Mouse (Mus musculus) retina, embryonic 14.5 days (tissue): ENCODE results near the gene Prkaa2.

Experiments used
- DNase-seq: peaks from one replicate; pipeline ENCODE4 v3.0.0-alpha.2; 2015; ENCODE audit warnings: low spot score

Prkaa2 gene

DNA sequence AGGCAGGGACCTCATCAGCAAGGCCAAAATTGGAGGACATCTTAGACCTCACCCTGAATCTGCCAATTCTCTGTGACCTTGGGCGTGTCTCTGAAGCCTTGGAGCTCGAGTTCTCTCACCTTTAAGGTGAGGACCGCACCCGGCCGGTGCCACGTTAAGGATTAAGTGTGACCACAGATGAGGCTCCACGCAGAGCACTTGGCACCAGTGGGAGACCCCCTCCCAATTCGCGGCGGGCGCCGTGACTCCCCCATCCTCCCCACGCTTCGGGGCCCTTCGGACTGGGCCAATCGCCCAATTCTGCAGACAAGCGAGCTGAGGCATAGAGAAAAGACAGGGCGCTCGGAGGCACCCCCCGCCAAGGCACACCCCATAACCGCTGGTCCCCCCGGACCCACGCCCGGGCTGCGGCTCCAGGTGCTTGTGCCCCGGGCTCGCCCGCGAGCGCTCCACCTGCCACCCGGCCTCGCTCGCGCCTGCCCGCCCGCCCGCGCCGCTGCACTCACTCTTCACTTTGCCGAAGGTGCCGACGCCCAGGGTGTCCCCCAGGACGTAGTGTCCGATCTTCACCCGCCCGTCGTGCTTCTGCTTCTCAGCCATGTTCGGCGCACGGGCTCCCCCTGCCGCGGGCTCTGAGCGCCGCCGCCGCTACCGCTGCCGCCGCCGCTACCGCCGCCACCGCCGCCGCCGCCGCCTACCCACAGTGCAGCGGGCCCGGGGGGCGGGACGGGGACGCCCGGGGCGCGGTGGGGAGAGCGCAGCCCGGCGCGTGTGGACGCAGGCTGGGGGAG is at the start of gene Prkaa2:
Gene Prkaa2 (minus strand): TSS at position 692 of the 791 bp plus-strand sequence.
- peak; percentile 76 for DNase-seq

DNA sequence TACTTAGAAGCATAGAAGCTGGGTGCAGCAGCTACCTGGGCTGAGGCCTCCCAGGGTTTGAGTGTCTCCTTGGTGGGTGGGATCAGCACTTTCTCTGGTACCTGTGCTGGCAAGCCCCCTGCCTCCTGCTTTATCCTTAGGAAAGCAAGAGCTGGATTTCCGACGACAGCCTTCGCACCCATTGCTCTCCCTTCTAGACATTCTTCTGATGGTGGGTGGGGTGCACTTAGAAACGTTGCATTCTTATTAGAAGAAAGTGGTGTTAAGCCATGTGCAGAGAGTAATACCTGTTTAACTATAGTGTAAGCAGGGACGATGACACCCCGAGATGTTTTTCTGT is 49.8 kb upstream of the Prkaa2 start:
- no peak for DNase-seq

DNA sequence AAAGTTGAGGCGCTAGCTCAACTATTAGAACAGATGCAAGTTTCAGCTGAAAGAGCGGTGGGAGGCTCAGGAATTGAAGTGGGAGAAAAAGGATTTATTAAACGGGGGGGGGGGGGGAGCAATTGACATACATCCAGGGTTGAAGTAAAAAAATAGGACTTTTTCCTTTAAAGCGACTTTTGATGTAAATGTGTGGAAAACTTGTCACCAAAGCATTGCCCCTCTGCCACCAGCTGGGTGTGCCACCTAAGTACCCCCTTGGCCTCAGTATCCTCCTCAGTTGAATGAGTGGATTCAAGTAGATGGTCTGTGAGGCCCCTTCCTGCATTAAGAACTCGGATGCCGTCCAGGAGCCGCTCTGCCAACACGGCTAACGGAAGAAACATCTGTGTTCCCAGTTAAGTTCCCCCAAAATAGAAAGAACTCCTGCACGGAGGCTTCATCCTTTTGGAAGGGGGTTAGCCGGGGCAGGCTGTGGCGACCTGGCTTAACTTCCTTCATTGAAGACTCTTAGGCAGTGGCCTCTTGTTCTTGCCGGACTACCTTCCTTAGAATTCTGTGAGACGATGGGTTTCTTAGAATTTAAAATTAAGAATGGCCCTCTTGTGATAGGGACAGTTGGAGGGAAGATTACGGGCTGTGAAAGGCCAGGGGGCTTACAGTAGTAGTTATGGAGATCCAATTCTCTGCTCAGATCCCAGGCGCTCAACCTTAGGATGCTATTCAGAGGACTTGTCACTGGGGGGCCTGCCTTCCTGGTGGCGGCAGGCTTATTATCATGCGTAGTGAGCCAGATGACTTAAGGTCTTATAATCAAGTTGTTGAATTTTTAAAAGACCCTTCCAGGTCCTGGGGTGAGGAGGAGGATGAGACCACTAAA is 49.2 kb upstream of the Prkaa2 start:
- peak; percentile 61 for DNase-seq

DNA sequence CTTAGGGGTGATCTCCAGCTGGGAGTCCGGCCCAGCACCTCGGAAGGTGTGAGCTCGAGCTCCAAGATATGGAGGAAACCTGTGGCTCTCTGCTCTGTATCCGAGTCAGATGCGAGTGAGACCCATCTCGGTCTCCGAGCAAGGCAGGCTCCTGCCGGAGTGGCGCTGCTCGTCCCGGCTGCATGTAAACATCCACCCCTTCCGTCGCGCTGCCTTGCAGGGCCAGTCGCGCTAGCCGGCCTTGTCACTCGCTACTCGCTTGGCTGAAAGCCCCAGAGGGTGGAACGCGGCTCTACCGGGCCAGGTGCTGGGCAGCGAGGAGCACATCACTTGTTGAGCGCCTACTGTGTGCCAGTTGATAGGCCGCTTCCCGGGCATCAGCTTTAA is 48.5 kb upstream of the Prkaa2 start:
- peak; percentile 81 for DNase-seq

DNA sequence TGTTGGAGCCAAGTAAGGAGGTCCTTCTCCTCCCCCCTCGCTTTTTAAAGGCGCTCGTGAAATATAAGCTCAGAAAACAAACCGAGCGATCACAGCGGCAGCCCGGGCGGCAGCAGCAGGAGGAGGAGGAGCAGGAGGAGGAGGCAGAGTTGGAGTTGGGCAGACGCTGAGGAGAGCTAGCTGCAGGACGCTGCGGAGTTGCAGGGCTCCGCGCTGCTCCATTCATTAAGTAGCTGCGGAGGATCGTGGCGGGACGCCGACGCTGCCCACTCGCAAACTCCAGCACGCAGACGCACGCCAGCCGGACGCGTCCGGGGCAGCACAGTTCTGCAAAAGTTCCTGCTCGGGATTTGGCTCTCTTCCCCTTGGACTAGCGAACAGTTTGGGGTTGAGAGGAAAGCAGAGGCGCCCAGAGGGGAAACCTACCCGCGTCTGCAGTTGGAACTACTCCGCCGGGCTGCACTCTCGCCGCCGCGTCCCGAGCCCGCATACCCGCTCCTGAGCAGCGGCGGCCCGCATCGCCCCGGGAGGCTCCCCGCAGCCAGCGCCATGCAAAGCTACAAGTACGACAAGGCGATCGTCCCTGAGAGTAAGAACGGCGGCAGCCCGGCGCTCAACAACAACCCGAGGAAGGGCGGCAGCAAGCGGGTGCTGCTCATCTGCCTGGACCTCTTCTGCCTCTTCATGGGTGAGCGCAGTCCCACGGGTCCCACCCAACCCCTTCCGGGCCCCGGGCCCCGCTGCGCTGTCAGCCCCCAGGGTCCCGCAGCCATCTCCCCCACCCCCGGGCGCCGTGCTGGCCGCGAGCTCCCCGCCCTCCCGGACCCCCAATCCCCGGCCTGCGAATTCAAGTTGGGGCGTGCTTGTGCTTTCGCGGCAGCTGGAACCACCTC is 47.8 kb upstream of the Prkaa2 start, which contains the start of gene Plpp3:
Gene Plpp3 (plus strand): TSS at position 72 of the 893 bp plus-strand sequence.
- DNase-seq = peak; percentile 83

DNA sequence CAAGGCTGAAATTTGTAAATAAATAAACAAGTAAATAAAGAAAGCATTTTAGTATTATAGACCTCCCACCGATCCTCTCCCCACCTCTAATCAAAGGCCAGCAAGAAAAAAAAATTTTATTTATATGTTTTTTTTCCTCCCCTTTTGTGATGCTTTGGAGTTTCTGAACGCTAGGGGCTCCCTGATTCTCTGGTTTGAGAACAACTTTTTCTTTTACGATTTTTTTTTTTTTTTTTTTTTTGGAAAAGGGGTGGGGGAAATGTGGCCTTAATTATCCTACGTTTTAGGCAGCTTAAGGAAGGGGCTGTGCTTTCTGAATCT is 47.2 kb upstream of the Prkaa2 start:
- DNase-seq = no peak

DNA sequence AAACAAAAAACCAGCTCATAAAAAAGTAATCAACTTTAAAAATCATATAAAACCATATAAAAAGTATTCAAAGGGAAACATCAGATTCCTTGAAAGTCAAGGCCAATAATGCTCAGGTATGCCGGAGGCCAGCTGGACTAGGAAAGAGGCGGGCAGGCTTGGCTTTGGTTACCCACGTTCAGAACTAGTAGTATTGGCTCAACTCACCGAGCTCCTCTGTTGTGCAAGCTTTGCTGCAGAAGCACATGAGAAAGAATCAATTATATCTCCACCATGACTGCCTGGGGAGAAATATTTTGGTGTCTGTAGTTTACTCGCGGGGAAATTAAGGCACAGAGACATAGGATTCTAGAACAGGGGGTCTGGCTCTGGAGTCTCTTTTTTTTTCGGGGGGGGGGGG is 46.6 kb upstream of the Prkaa2 start:
- no peak for DNase-seq

DNA sequence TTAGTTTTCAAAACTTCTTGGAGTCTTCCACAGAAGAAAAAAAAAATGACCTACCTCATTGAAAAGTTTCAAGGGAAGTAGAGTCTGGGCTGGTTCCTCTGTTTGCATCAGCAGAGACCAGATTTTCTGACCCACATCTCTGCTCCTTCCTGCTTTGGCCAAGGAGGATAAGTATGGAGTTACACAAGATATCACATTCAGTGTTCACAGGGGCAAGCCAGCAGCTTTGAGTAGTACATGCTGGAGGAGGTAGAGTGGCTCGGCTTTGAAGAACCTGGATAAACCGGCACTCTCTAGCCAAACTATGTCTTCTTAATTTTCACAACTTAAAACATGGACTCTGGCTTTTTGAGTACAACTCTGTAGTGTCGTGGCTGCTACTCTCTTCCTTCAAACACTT is 43.5 kb upstream of the Prkaa2 start:
- no peak for DNase-seq

DNA sequence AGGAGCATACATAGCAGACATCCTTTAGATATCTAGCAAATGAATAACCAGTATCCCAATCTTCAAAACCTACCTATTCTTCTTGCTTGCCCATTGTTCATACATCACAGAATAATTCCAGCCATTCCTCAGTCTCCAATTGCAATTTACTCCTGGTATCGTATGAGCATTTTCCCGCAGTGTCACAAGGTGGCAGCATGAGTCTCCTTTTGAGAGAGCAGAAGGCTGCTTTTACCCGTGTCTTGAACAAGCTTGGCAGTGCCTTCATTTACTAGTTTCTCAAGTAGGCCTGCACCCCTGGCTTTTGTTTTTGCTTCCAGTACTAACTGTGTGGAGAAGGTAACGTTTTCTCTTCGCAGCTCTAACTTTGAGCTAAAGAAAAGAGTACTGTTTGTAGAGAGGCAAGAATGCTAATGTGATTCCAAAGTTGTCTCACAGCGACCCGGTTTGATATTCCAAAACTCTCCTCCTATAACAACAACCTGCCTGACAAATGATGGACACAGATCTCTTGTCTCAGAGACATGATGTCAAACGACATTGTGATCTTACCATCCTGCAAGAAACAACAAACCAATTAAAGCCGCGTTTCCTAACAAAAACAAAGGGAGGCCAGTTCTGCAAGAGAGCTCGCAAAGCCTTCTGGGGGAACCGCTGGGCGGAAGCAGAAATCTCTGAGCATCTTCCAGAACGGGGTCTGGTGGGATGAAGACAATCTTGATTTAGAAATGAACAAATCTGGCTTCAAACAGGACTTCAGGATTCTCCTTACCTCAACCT is 42.4 kb upstream of the Prkaa2 start:
- peak; percentile 89 for DNase-seq

DNA sequence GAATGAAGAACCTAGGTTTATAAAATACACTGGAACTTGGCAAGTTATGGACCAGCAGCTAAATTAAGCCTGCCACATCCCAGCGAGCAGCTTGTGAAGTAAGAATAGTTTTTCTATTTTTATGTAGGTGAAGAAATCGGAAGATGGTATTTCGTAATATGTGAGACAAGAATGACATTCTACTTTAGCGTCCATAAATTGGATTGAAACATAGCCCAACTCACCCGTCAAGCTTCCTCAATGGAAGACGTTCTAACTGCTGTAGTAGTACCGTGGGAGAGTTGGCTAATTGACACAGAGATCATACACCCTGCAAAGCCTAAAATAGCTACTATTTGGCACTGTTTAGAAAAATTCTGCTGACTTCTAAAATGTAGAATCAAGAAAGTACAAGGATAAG is 39.8 kb upstream of the Prkaa2 start:
- DNase-seq = no peak

DNA sequence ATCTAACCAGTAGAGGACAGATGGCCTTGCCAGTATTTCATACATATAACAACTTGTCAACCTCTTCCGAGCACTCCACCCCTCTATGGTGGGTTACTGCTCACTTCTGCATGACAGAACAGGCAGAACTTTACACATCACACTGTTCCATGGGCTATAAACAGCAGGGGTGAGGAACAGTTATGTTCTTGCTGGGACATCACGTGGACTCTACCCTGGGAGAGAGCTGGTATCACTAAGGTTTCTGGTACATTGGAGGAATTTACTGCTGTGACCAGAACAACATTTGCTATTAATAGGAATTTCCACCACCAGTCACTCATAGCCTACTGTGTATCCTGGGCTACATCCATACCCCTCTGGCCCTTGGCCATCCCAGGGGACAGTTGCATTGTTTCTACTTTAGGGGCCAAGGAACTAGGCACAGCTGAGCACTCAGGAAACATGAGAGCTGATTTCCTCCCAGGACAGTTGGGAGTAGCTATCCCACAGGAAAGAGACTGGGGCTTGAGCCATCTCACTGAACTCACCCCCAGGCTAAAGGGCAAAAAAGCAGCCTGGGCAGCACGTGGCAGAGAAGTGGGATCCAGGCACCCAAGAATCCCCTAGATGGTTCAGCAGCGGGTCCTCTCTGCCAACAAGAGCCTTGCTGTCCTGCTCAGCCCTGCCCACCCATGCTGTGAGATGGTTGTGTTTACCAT is 23.8 kb upstream of the Prkaa2 start:
- DNase-seq = no peak

DNA sequence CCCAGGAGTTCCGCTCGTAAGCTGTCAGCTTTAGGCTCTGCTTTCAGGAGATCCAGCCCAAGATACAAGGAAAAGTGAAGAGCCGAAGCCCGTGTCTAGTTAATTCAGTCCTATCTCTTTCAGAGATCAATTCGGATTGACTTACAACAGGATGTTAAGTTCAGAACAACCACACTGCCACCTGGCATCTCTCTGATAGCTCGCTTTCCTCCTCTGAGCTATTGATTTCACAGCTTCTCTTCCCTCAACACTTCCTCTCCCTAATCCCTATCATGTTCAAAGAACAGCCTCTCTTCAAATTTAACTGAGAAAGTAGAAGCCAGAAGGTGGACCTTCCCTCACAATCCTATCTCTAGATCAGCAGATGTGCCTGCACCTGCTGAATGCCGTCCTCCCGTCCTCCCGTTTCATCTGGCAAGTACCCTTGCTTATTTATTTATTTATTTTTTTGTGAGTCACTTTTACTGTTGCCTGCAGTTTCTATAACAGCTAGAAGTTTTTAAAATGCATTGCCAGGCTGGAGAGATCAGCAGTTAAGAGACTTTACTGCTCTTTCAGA is 22.1 kb upstream of the Prkaa2 start:
- no peak for DNase-seq

DNA sequence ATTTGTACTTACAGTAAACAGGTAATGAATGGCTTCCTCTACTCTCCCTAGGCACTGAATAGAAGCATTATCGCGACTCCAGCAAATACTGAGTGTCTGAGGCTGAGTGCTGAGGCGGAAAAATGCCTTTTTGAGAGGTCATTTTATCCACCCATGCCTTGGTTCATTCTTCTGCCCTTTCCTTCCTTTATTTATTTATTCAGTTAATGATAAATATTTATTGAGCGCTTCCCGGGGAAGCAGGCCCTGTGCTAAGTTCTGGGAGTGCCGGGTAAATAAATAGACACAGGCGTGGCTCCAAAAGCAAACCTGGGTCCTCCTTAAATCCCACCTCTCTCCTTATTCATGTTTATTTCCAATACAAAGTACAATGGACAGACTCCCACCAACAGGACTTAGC is 19.5 kb upstream of the Prkaa2 start:
- no peak for DNase-seq

DNA sequence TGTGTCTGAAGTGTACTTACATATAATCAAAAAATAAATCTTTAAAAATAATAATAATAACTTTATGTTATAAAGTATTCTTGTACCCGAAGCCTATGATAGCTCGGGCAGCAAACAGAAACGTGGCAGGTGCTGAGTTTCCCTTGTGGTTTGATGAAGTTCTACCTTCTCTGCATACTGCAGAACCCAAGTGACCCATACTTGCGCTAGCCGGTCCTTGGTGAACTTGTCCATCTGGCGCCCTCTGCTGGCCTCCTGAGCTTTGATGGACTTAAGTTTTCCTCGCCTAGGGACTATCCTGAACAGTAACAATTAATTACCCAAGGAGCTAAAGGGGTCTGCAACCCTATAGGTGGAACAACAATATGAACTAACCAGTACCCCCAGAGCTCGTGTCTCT is 12.7 kb upstream of the Prkaa2 start:
- peak; percentile 83 for DNase-seq

DNA sequence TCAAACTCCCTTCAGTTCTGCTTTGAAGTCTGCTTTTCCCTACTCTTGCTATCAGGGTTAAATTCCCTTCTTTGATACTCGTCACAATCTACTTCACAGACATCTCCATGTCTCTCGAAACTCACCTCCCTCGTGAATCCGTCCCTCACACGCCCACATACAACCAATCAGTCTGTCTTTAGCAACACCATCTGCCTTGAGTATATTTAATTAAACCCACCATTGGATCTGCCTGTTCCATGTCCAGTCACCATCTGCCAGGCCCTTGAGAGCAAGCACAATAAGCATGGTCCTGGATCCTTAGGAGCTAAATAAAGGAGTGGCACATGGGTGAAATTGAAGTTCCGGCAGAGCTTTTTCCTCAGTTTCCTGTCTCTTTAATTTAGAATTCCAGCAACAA is 11.4 kb upstream of the Prkaa2 start:
- DNase-seq = no peak

DNA sequence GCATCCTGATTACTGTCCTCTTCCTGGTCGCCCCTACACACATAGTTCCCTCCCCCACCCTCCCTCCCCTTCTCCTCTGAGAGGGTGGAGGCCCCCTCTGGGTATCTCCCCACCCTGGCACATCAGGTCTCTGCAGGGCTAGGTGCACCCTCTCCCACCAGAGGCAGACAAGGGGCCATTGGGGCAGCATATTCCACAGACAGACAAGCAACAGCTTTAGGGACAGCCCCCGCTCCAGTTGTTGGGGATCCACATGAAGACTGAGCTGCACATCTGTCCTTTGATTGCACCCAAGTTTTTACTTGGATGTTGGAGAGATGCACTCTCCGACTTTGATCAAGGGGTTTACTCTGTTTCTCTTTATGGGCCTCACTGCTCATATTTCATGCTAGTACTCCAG is 3.8 kb upstream of the Prkaa2 start:
- DNase-seq = no peak

DNA sequence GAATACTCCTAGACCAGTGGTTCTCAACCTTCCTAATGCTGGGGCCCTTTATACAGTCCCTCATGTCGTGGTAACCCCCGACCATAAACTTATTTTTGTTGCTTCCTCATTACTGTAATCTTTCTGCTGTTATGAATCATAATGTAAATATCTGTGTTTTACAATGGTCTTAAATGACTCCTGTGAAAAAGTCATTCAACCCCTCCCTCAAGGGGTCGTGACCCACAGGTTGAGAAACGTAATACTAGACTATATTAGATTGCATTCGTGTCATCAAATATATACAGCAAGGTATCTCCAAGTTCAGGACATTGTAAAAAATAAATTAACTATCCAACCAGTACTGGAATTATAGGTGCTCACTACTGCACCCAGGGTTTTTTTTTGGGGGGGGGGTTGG is 3.4 kb upstream of the Prkaa2 start:
- DNase-seq = no peak

DNA sequence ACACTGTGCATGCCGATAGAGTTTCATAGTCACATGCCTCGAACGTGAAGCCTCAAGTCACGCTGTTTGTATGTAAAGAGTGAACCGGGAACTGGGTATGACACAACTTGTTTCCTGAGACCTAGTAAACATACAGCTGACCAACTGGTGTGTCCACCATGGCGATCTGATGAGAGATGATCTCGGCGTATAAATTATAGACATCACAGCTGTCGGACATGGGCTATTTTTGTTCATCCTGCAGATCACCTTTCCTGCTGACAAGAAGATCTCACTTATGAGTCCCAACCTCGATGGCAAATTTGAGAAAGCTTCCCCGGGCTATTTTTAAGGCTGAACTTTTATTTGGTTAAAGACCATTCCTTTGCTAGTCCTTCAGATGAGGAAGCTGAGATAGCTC is 2.1 kb upstream of the Prkaa2 start:
- DNase-seq = no peak

DNA sequence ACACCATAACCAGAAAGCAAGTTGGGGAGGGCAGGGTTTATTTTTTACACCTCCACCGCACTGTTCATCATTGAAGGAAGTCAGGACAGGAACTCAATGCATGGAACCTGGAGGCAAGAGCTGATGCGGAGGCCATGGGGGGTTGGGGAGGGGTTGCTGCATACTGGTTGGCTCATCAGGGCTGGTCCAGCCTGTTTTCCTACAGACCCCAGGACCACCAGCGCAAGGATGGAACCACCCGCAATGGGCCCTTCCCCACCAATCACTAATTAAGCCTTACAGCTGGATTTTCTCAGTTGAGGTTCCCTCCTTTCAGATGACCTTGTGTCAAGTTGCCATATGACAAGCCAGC is 970 bp upstream of the Prkaa2 start:
- DNase-seq = no peak

DNA sequence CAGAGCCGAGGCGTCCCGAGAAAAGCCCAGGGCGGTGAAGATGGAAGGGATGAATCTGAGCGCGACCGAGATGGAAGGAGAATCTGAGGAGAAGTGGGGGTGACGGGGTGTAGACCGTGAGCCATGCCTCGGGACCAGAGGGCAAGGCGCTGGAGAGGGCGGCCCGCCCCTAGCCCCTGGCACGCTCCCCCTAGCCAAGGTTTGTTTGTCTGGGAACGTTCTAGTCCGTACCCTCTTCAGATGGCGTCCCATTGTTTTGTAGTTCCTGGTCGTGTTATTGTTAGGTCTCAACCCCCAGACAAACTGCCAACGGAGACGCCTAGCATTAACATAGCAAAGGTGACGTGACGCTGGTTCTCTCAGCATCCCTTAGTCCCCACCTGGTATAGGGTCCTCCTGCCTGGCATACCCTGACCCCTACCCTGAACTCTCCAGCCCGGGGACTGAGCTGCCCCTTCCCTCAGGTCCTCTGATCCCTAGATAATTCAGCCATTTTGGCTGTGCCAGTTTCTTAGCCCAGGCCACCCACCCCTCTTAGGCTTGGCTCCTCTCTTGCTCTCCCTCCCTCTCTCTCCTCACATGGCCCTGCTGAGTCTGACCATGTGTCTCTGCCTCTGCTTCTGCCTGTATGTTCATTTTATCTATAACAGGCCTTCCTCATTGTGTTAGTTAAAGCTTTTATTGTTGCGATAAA is 447 bp upstream of the Prkaa2 start:
- DNase-seq = peak; percentile 60
